In the genomic region with DNA sequence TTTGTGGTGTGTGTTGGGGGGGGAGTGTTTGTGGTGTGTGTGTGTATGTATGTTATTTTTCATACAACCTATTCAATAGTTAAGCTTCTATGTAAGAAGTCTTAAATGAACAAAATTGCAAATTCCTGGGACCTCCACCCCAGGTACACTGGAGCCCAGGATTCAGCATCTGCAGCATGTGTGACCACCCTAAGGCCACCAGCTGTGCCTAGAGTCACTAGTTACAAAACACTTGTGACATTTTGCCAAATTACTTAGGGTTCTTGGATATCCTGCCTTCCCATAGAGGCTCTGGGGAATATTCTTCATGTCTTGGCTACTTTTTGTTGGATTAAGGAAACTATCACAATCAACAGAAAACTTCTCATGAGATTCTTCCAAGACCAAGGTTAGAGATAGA, we compare ENCODE assay signal across 10 mouse cellular contexts. TPM values are rescaled to one million over a fixed set of nuclear protein-coding genes. Genes with fewer than 3 reads are reported as not detected.
DNase-seq lines count a peak whose midpoint lies in the region; ATAC-seq and TF ChIP-seq lines count a peak whose summit lies in the region.
"Had no signal": no experiment of that assay in that cellular context is flagged by ENCODE, and none has a peak within 500 bp of the region (broad histone marks: within the 10 kb centered on the region; RNA-seq: fewer than 3 reads in every experiment).

No protein-coding gene starts in this region.

- no peak for DNase-seq in kidney, postnatal 0 days (ENCODE audit: low spot score)
- no peak for DNase-seq in kidney, adult 8-10 months
- DNase-seq in heart, postnatal 0 days (ENCODE audit: low spot score): no peak
- no peak for DNase-seq in left cerebral cortex, postnatal 36 days (ENCODE audit: low spot score in 2 of 2)
- DNase-seq in cerebellum, postnatal 25 days: no peak
- DNase-seq: adrenal gland, postnatal 14 days; thymus, postnatal 14 days had no signal

- intact Hi-C loops in left cerebral cortex, postnatal 36 days (cut with DNase I): loop anchor here (5.0 kb wide), 2 partner anchors 77 to 343 kb away; no protein-coding TSS in a partner anchor

- peaks cover 6% of the 10 kb centered on the region; the same call in 1 of the 2 replicates for H3K4me1 ChIP-seq in kidney, postnatal 0 days (replicated peaks; ENCODE audit: insufficient read depth, low read length)
- H3K4me1 ChIP-seq in heart, postnatal 0 days (ENCODE audit: control insufficient read depth, insufficient read depth): peaks cover 13% of the 10 kb centered on the region; the same call in 1 of the 2 replicates
- peaks cover 7% of the 10 kb centered on the region for H3K4me1 ChIP-seq in intestine, embryonic 15.5 days (replicated peaks)
- peaks cover 8% of the 10 kb centered on the region; the same call in 1 of the 2 replicates for H3K4me1 ChIP-seq in neural tube, embryonic 14.5 days (ENCODE audit: control insufficient read depth, insufficient read depth, low read length)

- H3K9ac ChIP-seq in kidney, postnatal 0 days (ENCODE audit: low read depth, low read length): no peak overlapping the region
- H3K9ac ChIP-seq in heart, postnatal 0 days (replicated peaks; ENCODE audit: low read depth, low read length): no peak overlapping the region
- no peak overlapping the region for H3K9ac ChIP-seq in intestine, embryonic 15.5 days
- H3K9ac ChIP-seq in neural tube, embryonic 14.5 days (replicated peaks; ENCODE audit: low read depth, low read length): no peak overlapping the region

- peak overlapping the region; percentile 47; the same call in 1 of the 2 replicates for H3K4me3 ChIP-seq in kidney, postnatal 0 days (replicated peaks; ENCODE audit: low read depth, low read length)
- H3K4me3 ChIP-seq in heart, postnatal 0 days (ENCODE audit: low read depth, low read length): 0 out of 2 replicates have a peak overlapping the region, but pooled peaks have one; percentile 5
- peak overlapping the region; percentile 53 for H3K4me3 ChIP-seq in intestine, embryonic 15.5 days (replicated peaks)
- H3K4me3 ChIP-seq in neural tube, embryonic 14.5 days (ENCODE audit: low read depth, low read length): peak overlapping the region; percentile 49; the same call in 1 of the 2 replicates

- H3K27ac ChIP-seq in kidney, postnatal 0 days: no peak overlapping the region
- H3K27ac ChIP-seq in heart, postnatal 0 days (ENCODE audit: low read depth): no peak overlapping the region
- no peak overlapping the region for H3K27ac ChIP-seq in intestine, embryonic 15.5 days
- no peak overlapping the region for H3K27ac ChIP-seq in neural tube, embryonic 14.5 days (ENCODE audit: low read depth, low read length)

- H3K27me3 ChIP-seq in kidney, postnatal 0 days (ENCODE audit: insufficient read depth, low read length): peaks cover 20% of the 10 kb centered on the region
- peaks cover 37% of the 10 kb centered on the region for H3K27me3 ChIP-seq in heart, postnatal 0 days (ENCODE audit: control insufficient read depth, insufficient read depth, low read length)
- peaks cover 20% of the 10 kb centered on the region for H3K27me3 ChIP-seq in intestine, embryonic 15.5 days (replicated peaks)
- peaks cover 21% of the 10 kb centered on the region for H3K27me3 ChIP-seq in neural tube, embryonic 14.5 days (ENCODE audit: control insufficient read depth, insufficient read depth, low read length)

- no peak for TF ChIP-seq EP300 in heart, postnatal 0 days (IDR thresholded peaks at IDR 0.05; ENCODE audit: low read depth)

- no peaks in the 10 kb centered on the region for H3K9me3 ChIP-seq in kidney, postnatal 0 days (replicated peaks; ENCODE audit: low read length)
- H3K9me3 ChIP-seq in heart, postnatal 0 days (replicated peaks; ENCODE audit: control insufficient read depth, low read length): no peaks in the 10 kb centered on the region
- H3K9me3 ChIP-seq in intestine, embryonic 15.5 days: no peaks in the 10 kb centered on the region
- H3K9me3 ChIP-seq in neural tube, embryonic 14.5 days (ENCODE audit: control insufficient read depth, low read length): no peaks in the 10 kb centered on the region

- H3K36me3 ChIP-seq in kidney, postnatal 0 days (ENCODE audit: insufficient read depth, low read length): no peaks in the 10 kb centered on the region
- no peaks in the 10 kb centered on the region for H3K36me3 ChIP-seq in heart, postnatal 0 days (replicated peaks; ENCODE audit: control insufficient read depth, insufficient read depth, low read length)
- no peaks in the 10 kb centered on the region for H3K36me3 ChIP-seq in intestine, embryonic 15.5 days
- no peaks in the 10 kb centered on the region for H3K36me3 ChIP-seq in neural tube, embryonic 14.5 days (ENCODE audit: control insufficient read depth, insufficient read depth, low read length)

- no peak for ATAC-seq in kidney, postnatal 0 days (replicated peaks; ENCODE audit: low FRiP score, low read depth)
- no peak for ATAC-seq in heart, postnatal 0 days (ENCODE audit: insufficient read depth, low read depth)
- ATAC-seq in intestine, embryonic 15.5 days: no peak
- ATAC-seq in neural tube, embryonic 14.5 days (ENCODE audit: low read depth): no peak

- no peak for TF ChIP-seq CTCF in kidney, postnatal 0 days (IDR thresholded peaks at IDR 0.05; ENCODE audit: low read depth)
- no peak for TF ChIP-seq CTCF in heart, postnatal 0 days (IDR thresholded peaks at IDR 0.05; ENCODE audit: low read depth)

- H3K4me2 ChIP-seq in kidney, postnatal 0 days (ENCODE audit: low read length): peak overlapping the region; percentile 59
- H3K4me2 ChIP-seq in heart, postnatal 0 days (ENCODE audit: low read depth, low read length): no peak overlapping the region
- peak overlapping the region; percentile 97 for H3K4me2 ChIP-seq in intestine, embryonic 15.5 days (replicated peaks)
- no peak overlapping the region; the same call in 1 of the 2 replicates for H3K4me2 ChIP-seq in neural tube, embryonic 14.5 days (ENCODE audit: low read depth, low read length)

RNA-seq across cellular contexts. Expression of gene Avpr1a, which starts 1.6 kb away (rescaled TPM):
- 7.8 and 8.5 TPM in 2 replicates for polyA plus RNA-seq in kidney, postnatal 0 days (2015; fragmentation: Nextera tagmentation; extraction: Ambion mirVana)
- 0.08 and 1.3 TPM in 2 replicates for total RNA-seq in heart, postnatal 0 days (2014; rRNA removed; ENCODE audit: low replicate concordance)
- polyA plus RNA-seq in heart, postnatal 0 days (2015; fragmentation: Nextera tagmentation; extraction: Ambion mirVana): 0.12 and 0.16 TPM in 2 replicates
- polyA plus RNA-seq in intestine, embryonic 15.5 days (2015; fragmentation: Nextera tagmentation; extraction: Ambion mirVana): 3.3 and 4.1 TPM in 2 replicates
- polyA plus RNA-seq in neural tube, embryonic 14.5 days (2014; fragmentation: Nextera tagmentation; extraction: Ambion mirVana): 3.6 and 4.9 TPM in 2 replicates
- total RNA-seq in left cerebral cortex, postnatal 36 days (2021): under 1 TPM; 0.35 to 0.68 TPM
- total RNA-seq: MEL had no signal

Comparison
In these comparisons a context has a peak if more than half of its experiments do, and no peak if none do; other contexts are left out.
1. H3K4me2 ChIP-seq: peak in kidney, postnatal 0 days (single experiment) and intestine, embryonic 15.5 days (single experiment); none in heart, postnatal 0 days (single experiment) and neural tube, embryonic 14.5 days (single experiment).
2. Peak in every context shown above with its lines, with median percentiles within 50 percentile points of each other: H3K4me3 ChIP-seq.